Mouse (Mus musculus): ENCODE data around the gene Dazap2. TPM values are rescaled to one million over a fixed set of nuclear protein-coding genes. Genes with fewer than 3 reads are reported as not detected.

Gene Dazap2
- polyA plus RNA-seq, 1 experiment = 121 TPM

- Histone ChIP-seq H3K27ac (ENCODE audit: control insufficient read depth, insufficient read depth, low read depth, low read length, poor library complexity) (no peak overlapping the region), H3K4me3 (replicated peaks; ENCODE audit: control insufficient read depth, low read depth, low read length) (no peak overlapping the region), H3K4me1 (ENCODE audit: control insufficient read depth, insufficient read depth, low read length) (peaks cover 3% of the 10 kb centered on the region)
- 51% methylated on average over 10 of the region's 10 CpGs for WGBS
- TF ChIP-seq POLR2A (IDR thresholded peaks at IDR 0.05; ENCODE audit: borderline replicate concordance, control insufficient read depth, low read depth, low read length) = no peak
- no peak for TF ChIP-seq CTCF (IDR thresholded peaks at IDR 0.05; ENCODE audit: control insufficient read depth, insufficient read depth, low read length)
Measured at GRCm38 (mm10) chr15:100627287-100627686, 12.1 kb downstream of the Dazap2 start.

- TF ChIP-seq CTCF (IDR thresholded peaks at IDR 0.05; ENCODE audit: control insufficient read depth, insufficient read depth, low read length) = no peak
- TF ChIP-seq POLR2A (IDR thresholded peaks at IDR 0.05; ENCODE audit: borderline replicate concordance, control insufficient read depth, low read depth, low read length) = no peak
- Histone ChIP-seq H3K4me3 (replicated peaks; ENCODE audit: control insufficient read depth, low read depth, low read length) (no peak overlapping the region), H3K4me1 (ENCODE audit: control insufficient read depth, insufficient read depth, low read length) (peaks cover 3% of the 10 kb centered on the region), H3K27ac (ENCODE audit: control insufficient read depth, insufficient read depth, low read depth, low read length, poor library complexity) (no peak overlapping the region)
- WGBS = 69% methylated on average over 11 of the region's 11 CpGs
Measured at GRCm38 (mm10) chr15:100627774-100628370, 12.7 kb downstream of the Dazap2 start.

- TF ChIP-seq POLR2A (IDR thresholded peaks at IDR 0.05; ENCODE audit: borderline replicate concordance, control insufficient read depth, low read depth, low read length) (no peak), CTCF (IDR thresholded peaks at IDR 0.05; ENCODE audit: control insufficient read depth, insufficient read depth, low read length) (no peak)
- 71% methylated on average over 7 of the region's 7 CpGs for WGBS
- H3K4me1 ChIP-seq (ENCODE audit: control insufficient read depth, insufficient read depth, low read length) = peaks cover 5% of the 10 kb centered on the region
Measured at GRCm38 (mm10) chr15:100628797-100629196, 13.6 kb downstream of the Dazap2 start.

GRCm38 (mm10) chr15:100630126-100630525 lies 15.0 kb downstream of the Dazap2 start:
- Histone ChIP-seq H3K4me1 (ENCODE audit: control insufficient read depth, insufficient read depth, low read length) (peaks cover 5% of the 10 kb centered on the region), H3K27ac (ENCODE audit: control insufficient read depth, insufficient read depth, low read depth, low read length, poor library complexity) (no peak overlapping the region), H3K4me3 (replicated peaks; ENCODE audit: control insufficient read depth, low read depth, low read length) (no peak overlapping the region)
- no peak for TF ChIP-seq CTCF (IDR thresholded peaks at IDR 0.05; ENCODE audit: control insufficient read depth, insufficient read depth, low read length)
- TF ChIP-seq POLR2A (IDR thresholded peaks at IDR 0.05; ENCODE audit: borderline replicate concordance, control insufficient read depth, low read depth, low read length) = no peak
- 84% methylated on average over 3 of the region's 3 CpGs for WGBS

More at GRCm38 (mm10) chr15:100628797-100629196, 13.6 kb downstream of the Dazap2 start:
- H3K4me3 ChIP-seq (replicated peaks; ENCODE audit: control insufficient read depth, low read depth, low read length) = no peak overlapping the region
- no peak overlapping the region for H3K27ac ChIP-seq (ENCODE audit: control insufficient read depth, insufficient read depth, low read depth, low read length, poor library complexity)

- 27% methylated on average over 12 of the region's 12 CpGs for WGBS
- TF ChIP-seq POLR2A (IDR thresholded peaks at IDR 0.05; ENCODE audit: borderline replicate concordance, control insufficient read depth, low read depth, low read length) (no peak), CTCF (IDR thresholded peaks at IDR 0.05; ENCODE audit: control insufficient read depth, insufficient read depth, low read length) (no peak)
- H3K27ac ChIP-seq (ENCODE audit: control insufficient read depth, insufficient read depth, low read depth, low read length, poor library complexity) = no peak overlapping the region
- H3K4me3 ChIP-seq (replicated peaks; ENCODE audit: control insufficient read depth, low read depth, low read length) = no peak overlapping the region
- peaks cover 5% of the 10 kb centered on the region for H3K4me1 ChIP-seq (ENCODE audit: control insufficient read depth, insufficient read depth, low read length)
Measured at GRCm38 (mm10) chr15:100631454-100632170, 16.5 kb downstream of the Dazap2 start.

GRCm38 (mm10) chr15:100632323-100632722 lies 17.2 kb downstream of the Dazap2 start:
- H3K4me3 ChIP-seq (replicated peaks; ENCODE audit: control insufficient read depth, low read depth, low read length) = no peak overlapping the region
- TF ChIP-seq POLR2A (IDR thresholded peaks at IDR 0.05; ENCODE audit: borderline replicate concordance, control insufficient read depth, low read depth, low read length) = no peak
- no peak for TF ChIP-seq CTCF (IDR thresholded peaks at IDR 0.05; ENCODE audit: control insufficient read depth, insufficient read depth, low read length)
- H3K27ac ChIP-seq (ENCODE audit: control insufficient read depth, insufficient read depth, low read depth, low read length, poor library complexity) = no peak overlapping the region
- 70% methylated on average over 5 of the region's 5 CpGs for WGBS
- peaks cover 6% of the 10 kb centered on the region for H3K4me1 ChIP-seq (ENCODE audit: control insufficient read depth, insufficient read depth, low read length)

- no peak overlapping the region for H3K27ac ChIP-seq (ENCODE audit: control insufficient read depth, insufficient read depth, low read depth, low read length, poor library complexity)
- 65% methylated on average over 10 of the region's 10 CpGs for WGBS
- TF ChIP-seq POLR2A (IDR thresholded peaks at IDR 0.05; ENCODE audit: borderline replicate concordance, control insufficient read depth, low read depth, low read length) = no peak
- TF ChIP-seq CTCF (IDR thresholded peaks at IDR 0.05; ENCODE audit: control insufficient read depth, insufficient read depth, low read length) = no peak
- no peak overlapping the region for H3K4me3 ChIP-seq (replicated peaks; ENCODE audit: control insufficient read depth, low read depth, low read length)
- H3K4me1 ChIP-seq (ENCODE audit: control insufficient read depth, insufficient read depth, low read length) = peaks cover 6% of the 10 kb centered on the region
Measured at GRCm38 (mm10) chr15:100633341-100633740, 18.2 kb downstream of the Dazap2 start.

- no peak overlapping the region for H3K4me3 ChIP-seq (replicated peaks; ENCODE audit: control insufficient read depth, low read depth, low read length)
- H3K4me1 ChIP-seq (ENCODE audit: control insufficient read depth, insufficient read depth, low read length) = peaks cover 6% of the 10 kb centered on the region
- no peak overlapping the region for H3K27ac ChIP-seq (ENCODE audit: control insufficient read depth, insufficient read depth, low read depth, low read length, poor library complexity)
- WGBS = 7% methylated on average over 9 of the region's 9 CpGs
- TF ChIP-seq CTCF (IDR thresholded peaks at IDR 0.05; ENCODE audit: control insufficient read depth, insufficient read depth, low read length) (no peak), POLR2A (IDR thresholded peaks at IDR 0.05; ENCODE audit: borderline replicate concordance, control insufficient read depth, low read depth, low read length) (no peak)
Measured at GRCm38 (mm10) chr15:100635239-100635638, 20.1 kb downstream of the Dazap2 start.
